Mouse (Mus musculus) hindbrain, embryonic 14.5 days (tissue): ENCODE results near the gene Spg21. TPM values are rescaled to one million over a fixed set of nuclear protein-coding genes. Genes with fewer than 3 reads are reported as not detected.

Experiments used
- ATAC-seq: fragments of 200-750 bp; cut with Nextera tagmentation; 2 replicates; pipeline ENCODE4 v1.8.0; 2017; ENCODE audit warnings: moderate number of reproducible peaks, mild to moderate bottlenecking, moderate TSS enrichment, moderate library complexity; ENCODE audit not compliant: low FRiP score
- DNase-seq: peaks from one replicate; pipeline ENCODE4 v3.0.0-alpha.2; 2015; ENCODE audit warnings: low spot score
- H3K27ac ChIP-seq: fragments of 300-500 bp; sonication (generic); 2 replicates; pipeline ENCODE4 v1.5.1; 2014; ENCODE audit warnings: mild to moderate bottlenecking, moderate library complexity
- H3K27me3 ChIP-seq: fragments of 300-500 bp; sonication (generic); 2 replicates; pipeline ENCODE4 v1.6.1; 2014; ENCODE audit warnings: mild to moderate bottlenecking, low read length, mixed read lengths; ENCODE audit not compliant: control insufficient read depth, insufficient read depth
- H3K36me3 ChIP-seq: fragments of 300-500 bp; sonication (generic); replicated peaks from 2 replicates; pipeline ENCODE4 v1.6.1; 2014; ENCODE audit not compliant: control insufficient read depth, insufficient read depth
- H3K4me1 ChIP-seq: fragments of 300-500 bp; sonication (generic); replicated peaks from 2 replicates; pipeline ENCODE4 v1.6.1; 2014; ENCODE audit warnings: antibody characterized with exemption, low read length, mixed read lengths; ENCODE audit not compliant: control insufficient read depth, insufficient read depth
- H3K4me2 ChIP-seq: fragments of 300-500 bp; sonication (generic); replicated peaks from 2 replicates; pipeline ENCODE4 v1.6.1; 2014; ENCODE audit warnings: mild to moderate bottlenecking, moderate library complexity
- H3K4me3 ChIP-seq: fragments of 300-500 bp; sonication (generic); replicated peaks from 2 replicates; pipeline ENCODE4 v1.5.1; 2014; ENCODE audit warnings: mild to moderate bottlenecking, low read length
- H3K9ac ChIP-seq: fragments of 300-500 bp; sonication (generic); 2 replicates; pipeline ENCODE4 v1.6.1; 2014
- H3K9me3 ChIP-seq: fragments of 300-500 bp; sonication (generic); 2 replicates; pipeline ENCODE4 v1.6.1; 2016; ENCODE audit warnings: low read length; ENCODE audit not compliant: control insufficient read depth
- WGBS: fragments of 180-500 bp; shearing (Covaris S2); extraction: QIAGEN DNeasy Blood & Tissue Kit; methylation state at CpG from one replicate; pipeline ENCODE4 v1.1.7; 2014; 5-methylcytosine and 5-hydroxymethylcytosine counted together
- polyA plus RNA-seq: library from polyadenylated mRNA; unstranded; fragments of >200 nt; fragmentation: Nextera tagmentation; extraction: Ambion mirVana; gene quantifications from 2 replicates; pipeline ENCODE4 v1.2.1, GENCODE M21; 2014

The Spg21 gene
- polyA plus RNA-seq, 1 experiment from 2014 or later = 126 TPM

DNA sequence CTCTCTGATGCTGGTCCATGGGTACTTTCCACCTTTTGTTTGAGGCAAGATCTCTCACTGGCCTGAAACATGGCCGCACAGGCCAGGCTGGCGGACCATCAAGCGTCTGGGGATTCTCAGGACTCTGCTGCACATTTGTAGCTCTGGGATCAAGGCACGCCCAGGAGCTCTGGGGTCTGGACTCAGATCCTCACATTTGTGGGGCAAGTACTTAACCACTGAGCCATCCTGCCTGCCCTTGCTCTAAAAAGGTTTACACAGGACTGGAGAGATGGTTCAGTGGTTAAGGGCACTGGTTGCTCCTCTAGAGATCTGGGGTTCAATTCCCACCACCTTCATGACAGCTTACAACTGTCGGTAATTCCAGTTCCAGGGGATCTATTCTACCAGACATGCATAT, 29.8 kb upstream of the Spg21 start:
- no peak overlapping the region for H3K9ac ChIP-seq
- DNase-seq = no peak
- no peak overlapping the region for H3K27ac ChIP-seq
- no peak overlapping the region for H3K4me3 ChIP-seq
- H3K36me3 ChIP-seq = no peaks in the 10 kb centered on the region
- no peak overlapping the region for H3K4me2 ChIP-seq
- H3K4me1 ChIP-seq = no peaks in the 10 kb centered on the region
- no peaks in the 10 kb centered on the region for H3K9me3 ChIP-seq
- WGBS = 90% methylated on average over 5 of the region's 5 CpGs
- no peaks in the 10 kb centered on the region for H3K27me3 ChIP-seq
- no peak for ATAC-seq

GRCm38 (mm10) chr9:65432236-65432635, 28.5 kb upstream of the Spg21 start:
- no peak overlapping the region for H3K27ac ChIP-seq
- H3K9ac ChIP-seq = no peak overlapping the region
- ATAC-seq (no peak), DNase-seq (peak; percentile 92)
- H3K27me3 ChIP-seq = no peaks in the 10 kb centered on the region
- H3K36me3 ChIP-seq = no peaks in the 10 kb centered on the region
- 2% methylated on average over 3 of the region's 3 CpGs for WGBS
- no peak overlapping the region for H3K4me3 ChIP-seq
- no peaks in the 10 kb centered on the region for H3K9me3 ChIP-seq
- H3K4me2 ChIP-seq = no peak overlapping the region
- H3K4me1 ChIP-seq = peaks cover 6% of the 10 kb centered on the region

DNA sequence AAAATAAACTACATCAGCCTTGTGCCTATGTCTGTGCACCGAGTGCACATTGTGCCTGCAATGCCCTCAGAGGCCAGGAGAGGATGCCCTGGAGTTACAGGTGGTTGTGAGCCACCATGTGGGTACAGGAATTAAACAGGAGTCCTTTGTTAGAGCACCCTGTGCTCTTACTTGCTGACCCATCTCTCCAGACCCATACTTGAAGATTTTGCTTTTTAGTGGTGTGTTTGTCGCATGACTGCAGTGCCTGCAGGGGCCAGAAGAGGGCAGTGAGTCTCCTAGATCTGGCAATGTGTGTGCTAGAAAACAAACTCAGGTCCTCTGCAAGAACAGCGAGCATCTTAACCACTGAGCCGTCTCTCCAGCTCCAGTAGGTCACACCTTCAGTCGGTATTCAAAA, 26.6 kb upstream of the Spg21 start:
- DNase-seq (no peak), ATAC-seq (no peak)
- no peak overlapping the region for H3K9ac ChIP-seq
- H3K9me3 ChIP-seq = no peaks in the 10 kb centered on the region
- 62% methylated on average over 5 of the region's 5 CpGs for WGBS
- H3K4me3 ChIP-seq = no peak overlapping the region
- peaks cover 3% of the 10 kb centered on the region for H3K36me3 ChIP-seq
- H3K27me3 ChIP-seq = no peaks in the 10 kb centered on the region
- H3K4me1 ChIP-seq = peaks cover 6% of the 10 kb centered on the region
- H3K4me2 ChIP-seq = no peak overlapping the region
- no peak overlapping the region for H3K27ac ChIP-seq

DNA sequence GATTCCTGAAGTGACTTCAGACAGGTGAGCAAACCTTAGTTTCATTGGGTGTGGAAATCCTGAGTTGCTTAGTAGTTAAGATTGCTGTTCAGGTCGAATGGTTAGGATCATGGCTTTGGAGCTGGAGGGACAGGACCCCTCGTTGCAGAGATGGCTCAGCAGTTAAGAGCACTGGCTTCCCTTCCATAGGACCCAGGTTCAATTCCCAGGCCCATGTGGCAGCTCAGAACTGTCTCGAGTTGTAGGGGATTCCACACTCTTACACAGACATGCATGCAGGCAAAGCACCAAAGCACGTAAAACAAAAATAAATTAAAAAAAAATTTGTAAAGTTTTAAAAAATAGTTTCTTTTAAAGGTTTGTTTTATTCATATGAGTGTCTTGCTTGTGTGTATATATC, 25.5 kb upstream of the Spg21 start:
- Histone ChIP-seq H3K4me2 (0 out of 2 replicates have a peak overlapping the region, but pooled peaks have one; percentile 52), H3K27ac (no peak overlapping the region), H3K4me1 (peaks cover 6% of the 10 kb centered on the region), H3K9ac (no peak overlapping the region), H3K36me3 (peaks cover 11% of the 10 kb centered on the region), H3K27me3 (no peaks in the 10 kb centered on the region), H3K9me3 (no peaks in the 10 kb centered on the region), H3K4me3 (peak overlapping the region; percentile 91; the same call in 1 of the 2 replicates)
- no peak for DNase-seq
- WGBS = 76% methylated on average over 4 of the region's 4 CpGs
- 0 out of 2 replicates have a peak, but pooled peaks have one; percentile 12 for ATAC-seq

- ATAC-seq = peak; percentile 91
- under 1% methylated on average over 54 of the region's 54 CpGs for WGBS
Observed at GRCm38 (mm10) chr9:65435671-65436301, 25.0 kb upstream of the Spg21 start, which contains the start of gene Mtfmt. Gene Mtfmt (plus strand): TSS chr9:65435782.

GRCm38 (mm10) chr9:65444692-65445091, 16.1 kb upstream of the Spg21 start:
- ATAC-seq (no peak), DNase-seq (no peak)
- Histone ChIP-seq H3K36me3 (peaks cover 86% of the 10 kb centered on the region), H3K4me1 (no peaks in the 10 kb centered on the region), H3K4me2 (no peak overlapping the region), H3K27ac (no peak overlapping the region), H3K4me3 (no peak overlapping the region), H3K9ac (no peak overlapping the region), H3K27me3 (no peaks in the 10 kb centered on the region), H3K9me3 (no peaks in the 10 kb centered on the region)
- WGBS = 90% methylated on average over 4 of the region's 4 CpGs

More at GRCm38 (mm10) chr9:65435671-65436301, 25.0 kb upstream of the Spg21 start, which contains the start of gene Mtfmt:
- no peaks in the 10 kb centered on the region for H3K9me3 ChIP-seq
- no peaks in the 10 kb centered on the region for H3K27me3 ChIP-seq
- peak within 1 kb of the TSS; percentile 52 for H3K4me2 ChIP-seq
- peak within 1 kb of the TSS; percentile 89 for H3K9ac ChIP-seq
- DNase-seq = peak; percentile 95
- H3K4me1 ChIP-seq = peaks cover 6% of the 10 kb centered on the region
- peaks cover 17% of the 10 kb centered on the region for H3K36me3 ChIP-seq
- peak within 1 kb of the TSS; percentile 91 for H3K4me3 ChIP-seq
- peak within 1 kb of the TSS; percentile 43; the same call in 1 of the 2 replicates for H3K27ac ChIP-seq

DNA sequence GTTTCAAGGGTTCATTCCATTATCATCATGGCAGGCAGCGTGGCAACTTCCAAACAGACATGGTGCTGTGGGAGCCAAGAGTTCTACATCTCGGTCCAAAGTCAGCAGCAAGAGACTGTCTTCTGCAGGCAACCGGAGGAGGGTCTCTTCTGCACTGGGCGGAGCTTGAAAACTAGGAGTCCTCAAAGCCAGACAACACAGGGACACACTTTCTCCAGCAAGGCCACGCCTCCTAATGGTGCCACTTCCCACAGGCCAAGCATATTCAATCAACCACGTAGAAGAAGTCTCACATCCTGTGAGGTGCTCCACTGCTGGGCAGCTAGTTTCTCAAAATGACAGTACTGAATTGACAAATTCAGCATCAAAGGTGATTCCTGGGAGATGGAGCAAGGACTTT, 12.8 kb upstream of the Spg21 start:
- Histone ChIP-seq H3K9ac (no peak overlapping the region), H3K4me3 (no peak overlapping the region), H3K27ac (no peak overlapping the region), H3K36me3 (peaks cover 88% of the 10 kb centered on the region), H3K9me3 (no peaks in the 10 kb centered on the region), H3K27me3 (no peaks in the 10 kb centered on the region), H3K4me2 (no peak overlapping the region), H3K4me1 (no peaks in the 10 kb centered on the region)
- ATAC-seq (no peak), DNase-seq (no peak)
- WGBS = 92% methylated on average over 6 of the region's 6 CpGs

DNA sequence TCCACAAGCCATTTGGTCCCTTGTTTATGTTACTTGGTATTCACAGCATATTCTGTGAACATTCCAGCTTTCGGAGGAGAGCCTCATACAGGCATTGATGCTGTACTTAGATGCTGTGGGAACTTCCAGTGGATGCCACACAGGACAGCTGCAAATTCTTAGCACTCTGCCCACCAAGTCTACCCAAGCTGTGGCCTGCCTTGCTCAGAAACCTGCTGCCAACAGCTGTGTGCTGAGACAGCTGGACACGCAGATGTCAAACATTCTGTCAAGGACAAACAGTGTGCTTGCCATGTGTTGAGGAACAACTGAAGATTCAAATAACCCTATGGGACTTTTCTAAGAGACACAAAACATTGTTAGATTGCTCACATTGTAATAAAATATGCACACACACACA, 1.8 kb upstream of the Spg21 start:
- Histone ChIP-seq H3K27ac (no peak overlapping the region), H3K4me1 (peaks cover 22% of the 10 kb centered on the region), H3K27me3 (no peaks in the 10 kb centered on the region), H3K9me3 (no peaks in the 10 kb centered on the region), H3K4me3 (no peak overlapping the region), H3K36me3 (peaks cover under 1% of the 10 kb centered on the region; the same call in 1 of the 2 replicates), H3K9ac (no peak overlapping the region), H3K4me2 (no peak overlapping the region)
- DNase-seq (no peak), ATAC-seq (no peak)
- WGBS = 90% methylated on average over 2 of the region's 2 CpGs

- Histone ChIP-seq H3K4me2 (peak overlapping the region; percentile 82), H3K4me3 (peak overlapping the region; percentile 93), H3K27ac (peak overlapping the region; percentile 94), H3K4me1 (peaks cover 22% of the 10 kb centered on the region), H3K9ac (peak overlapping the region; percentile 86), H3K36me3 (peaks cover 2% of the 10 kb centered on the region), H3K27me3 (no peaks in the 10 kb centered on the region), H3K9me3 (no peaks in the 10 kb centered on the region)
- WGBS = 42% methylated on average over 3 of the region's 3 CpGs
- no peak for ATAC-seq
- DNase-seq = no peak
Observed at GRCm38 (mm10) chr9:65460198-65460597, 549 bp upstream of the Spg21 start.
